Mouse (Mus musculus): ENCODE data around the gene Rem2.

Rem2 gene

GRCm38 (mm10) chr14:54439155-54439554, 36.7 kb upstream of the Rem2 start:
- CTCF ChIA-PET: interaction anchor here (0.7 to 2.0 kb wide), 5 partner anchors 9 to 145 kb away, joined by 3 to 7 read pairs (median 3); partner anchors contain the start of gene Slc7a7 (in 1 of the 4)
- POLR2A ChIA-PET: interaction anchor here in 2 of 4 experiments (0.6 to 2.1 kb wide), 5 partner anchors 9 to 1435 kb away, joined by 3 to 7 read pairs (median 3); no protein-coding TSS in a partner anchor

GRCm38 (mm10) chr14:54439610-54440009, 36.3 kb upstream of the Rem2 start:
- ChIA-PET CTCF (interaction anchor here (0.7 to 2.0 kb wide), 5 partner anchors 9 to 144 kb away, joined by 3 to 7 read pairs (median 3); partner anchors contain the start of gene Slc7a7 (in 1 of the 4)), POLR2A (interaction anchor here in 2 of 4 experiments (1.1 to 2.1 kb wide), 3 partner anchors 10 to 28 kb away, joined by 3 to 7 read pairs (median 6); no protein-coding TSS in a partner anchor)

GRCm38 (mm10) chr14:54440538-54440937, 35.4 kb upstream of the Rem2 start:
- ChIA-PET CTCF (interaction anchor here in 2 of 4 experiments (1.2 to 2.0 kb wide), 2 partner anchors 9 to 17 kb away, joined by 4 to 7 read pairs; no protein-coding TSS in a partner anchor), POLR2A (interaction anchor here in 3 of 4 experiments (0.6 to 2.1 kb wide), 6 partner anchors 8 to 57 kb away, joined by 3 to 7 read pairs (median 4); no protein-coding TSS in a partner anchor)

GRCm38 (mm10) chr14:54441365-54441764, 34.5 kb upstream of the Rem2 start:
- ChIA-PET CTCF (interaction anchor here in 1 of 4 experiments (0.6 kb wide), 2 partner anchors 248 to 635 kb away, joined by 3 to 6 read pairs; no protein-coding TSS in a partner anchor), POLR2A (interaction anchor here in 2 of 4 experiments (0.7 to 3.3 kb wide), 5 partner anchors 8 to 58 kb away, joined by 3 to 23 read pairs (median 4); no protein-coding TSS in a partner anchor)

- POLR2A ChIA-PET: interaction anchor here in 3 of 4 experiments (0.7 to 3.3 kb wide), 6 partner anchors 9 to 49 kb away, joined by 3 to 23 read pairs (median 4); partner anchors contain the start of gene Slc7a7 (in 1 of the 3)
- CTCF ChIA-PET: interaction anchor here in 1 of 4 experiments (1.1 kb wide), 1 partner anchor 204 kb away, joined by 4 read pairs; no protein-coding TSS in a partner anchor
Measured at GRCm38 (mm10) chr14:54442548-54442947, 33.4 kb upstream of the Rem2 start.

- ChIA-PET CTCF (interaction anchor here in 3 of 4 experiments (0.6 to 1.2 kb wide), 6 partner anchors 11 to 204 kb away, joined by 3 to 5 read pairs (median 4); partner anchors contain the start of gene Mrpl52 (in 1 of the 3)), POLR2A (interaction anchor here in 3 of 4 experiments (0.6 to 3.3 kb wide), 18 partner anchors 10 to 335 kb away, joined by 3 to 23 read pairs (median 4); partner anchors contain the start of genes Dad1 (in 1 of the 3), Lrp10 (in 1 of the 3), Mrpl52 (in 1 of the 3) and Oxa1l (in 1 of the 3))
Measured at GRCm38 (mm10) chr14:54443196-54443595, 32.7 kb upstream of the Rem2 start.

- ChIA-PET POLR2A (interaction anchor here in 3 of 4 experiments (0.6 to 3.3 kb wide), 26 partner anchors 10 to 360 kb away, joined by 3 to 23 read pairs (median 3); partner anchors contain the start of genes Mrpl52 (in 2 of the 3), Dad1 (in 1 of the 3), Lrp10 (in 1 of the 3) and Oxa1l (in 1 of the 3)), CTCF (interaction anchor here (0.6 to 2.7 kb wide), 10 partner anchors 12 to 342 kb away, joined by 3 to 9 read pairs (median 4); partner anchors contain the start of genes Mrpl52 (in 1 of the 4) and Slc7a7 (in 1 of the 4))
Measured at GRCm38 (mm10) chr14:54443712-54444618, 31.9 kb upstream of the Rem2 start.

- ChIA-PET POLR2A (interaction anchor here in 2 of 4 experiments (0.6 to 3.0 kb wide), 10 partner anchors 8 to 84 kb away, joined by 3 to 10 read pairs (median 3); partner anchors contain the start of genes Lrp10 (in 2 of the 2) and Mrpl52 (in 2 of the 2)), CTCF (interaction anchor here in 2 of 4 experiments (0.8 to 2.7 kb wide), 6 partner anchors 22 to 217 kb away, joined by 3 to 9 read pairs (median 4); partner anchors contain the start of gene Slc7a7 (in 1 of the 2))
Measured at GRCm38 (mm10) chr14:54445476-54445875, 30.4 kb upstream of the Rem2 start.

GRCm38 (mm10) chr14:54453566-54453965, 22.3 kb upstream of the Rem2 start:
- POLR2A ChIA-PET: interaction anchor here in 2 of 4 experiments (0.7 to 1.4 kb wide), 4 partner anchors 9 to 230 kb away, joined by 3 to 4 read pairs (median 3); partner anchors contain the start of gene Slc7a7 (in 1 of the 2)

GRCm38 (mm10) chr14:54454669-54455528, 21.0 kb upstream of the Rem2 start:
- POLR2A ChIA-PET: interaction anchor here in 2 of 4 experiments (0.5 to 1.6 kb wide), 5 partner anchors 9 to 44 kb away, joined by 3 to 5 read pairs (median 3); partner anchors contain the start of genes Lrp10 (in 1 of the 2) and Slc7a7 (in 1 of the 2)
- CTCF ChIA-PET: interaction anchor here in 3 of 4 experiments (0.6 to 1.5 kb wide), 3 partner anchors 9 kb away, joined by 3 read pairs; partner anchors contain the start of gene Lrp10 (in 3 of the 3)

More at GRCm38 (mm10) chr14:54453566-54453965, 22.3 kb upstream of the Rem2 start:
- CTCF ChIA-PET: interaction anchor here in 3 of 4 experiments (0.6 to 1.5 kb wide), 5 partner anchors 11 to 225 kb away, joined by 3 to 6 read pairs (median 3); partner anchors contain the start of genes Lrp10 (in 1 of the 3) and Slc7a7 (in 1 of the 3)

GRCm38 (mm10) chr14:54457907-54458569, 17.9 kb upstream of the Rem2 start:
- POLR2A ChIA-PET: interaction anchor here in 1 of 4 experiments (0.8 to 1.7 kb wide), 3 partner anchors 14 to 230 kb away, joined by 3 to 5 read pairs (median 3); partner anchors contain the start of gene Oxa1l
- CTCF ChIA-PET: interaction anchor here in 1 of 4 experiments (1.1 kb wide), 1 partner anchor 9 kb away, joined by 3 read pairs; no protein-coding TSS in a partner anchor

GRCm38 (mm10) chr14:54462146-54462545, 13.8 kb upstream of the Rem2 start:
- ChIA-PET POLR2A (interaction anchor here in 1 of 4 experiments (1.0 to 1.7 kb wide), 2 partner anchors 11 to 14 kb away, joined by 3 to 4 read pairs; no protein-coding TSS in a partner anchor), CTCF (no interaction called here)

- ChIA-PET CTCF (interaction anchor here (0.6 to 1.4 kb wide), 17 partner anchors 9 to 311 kb away, joined by 3 to 11 read pairs (median 4); partner anchors contain the start of gene Slc7a7 (in 1 of the 4)), POLR2A (interaction anchor here in 3 of 4 experiments (0.7 to 1.7 kb wide), 34 partner anchors 8 to 229 kb away, joined by 3 to 10 read pairs (median 4); partner anchors contain the start of genes Mrpl52 (in 2 of the 3), 1700123O20Rik (in 1 of the 3), Abhd4 (in 1 of the 3) and Dad1 (in 1 of the 3))
Measured at GRCm38 (mm10) chr14:54463108-54463958, 12.6 kb upstream of the Rem2 start.

GRCm38 (mm10) chr14:54463959-54464292, 12.0 kb upstream of the Rem2 start, which contains the start of gene Lrp10:
Gene Lrp10, plus strand, starts transcription at chr14:54464137.
- ChIA-PET POLR2A (interaction anchor here in 3 of 4 experiments (0.6 to 1.7 kb wide), 39 partner anchors 9 to 230 kb away, joined by 3 to 10 read pairs (median 4); partner anchors contain the start of genes Mrpl52 (in 2 of the 3), 1700123O20Rik (in 1 of the 3), Abhd4 (in 1 of the 3) and Dad1 (in 1 of the 3)), CTCF (interaction anchor here (0.5 to 1.4 kb wide), 22 partner anchors 9 to 312 kb away, joined by 3 to 11 read pairs (median 4); partner anchors contain the start of gene Slc7a7 (in 1 of the 4))

Data from embryonic stem cell, embryonic (primary cell).